In the genomic region with DNA sequence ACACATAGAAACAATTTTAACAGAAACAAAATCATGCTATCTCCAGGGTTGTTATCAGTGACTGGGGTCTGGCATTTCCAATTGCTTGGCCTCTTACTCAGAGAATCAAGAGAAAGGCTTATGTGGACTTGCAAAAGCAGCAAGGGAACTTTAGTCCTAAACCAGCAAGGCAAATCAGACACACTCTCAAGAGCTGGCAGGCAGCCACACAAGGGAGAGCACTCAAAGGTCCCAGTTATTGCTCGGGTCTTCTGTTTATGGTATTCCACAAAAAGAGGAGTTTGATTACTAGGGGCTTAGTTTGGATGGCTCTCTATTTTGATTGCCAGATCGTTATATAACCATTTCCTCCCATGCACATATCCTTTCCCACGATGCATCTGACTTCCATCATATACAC, we compare ENCODE assay signal across 18 mouse cellular contexts. TPM values are rescaled to one million over a fixed set of nuclear protein-coding genes. Genes with fewer than 3 reads are reported as not detected.
DNase-seq lines count a peak whose midpoint lies in the region; ATAC-seq and TF ChIP-seq lines count a peak whose summit lies in the region.
"Had no signal": no experiment of that assay in that cellular context is flagged by ENCODE, and none has a peak within 500 bp of the region (broad histone marks: within the 10 kb centered on the region; RNA-seq: fewer than 3 reads in every experiment).

No protein-coding gene starts in this region.

- H3K27me3 ChIP-seq in heart, embryonic 14.5 days (ENCODE audit: control insufficient read depth, insufficient read depth, low read length): no peaks in the 10 kb centered on the region
- H3K27me3 ChIP-seq in lung, embryonic 14.5 days (ENCODE audit: insufficient read depth, low read length): no peaks in the 10 kb centered on the region
- H3K27me3 ChIP-seq: embryonic facial prominence, embryonic 12.5 days; midbrain, embryonic 12.5 days; neural tube, embryonic 15.5 days had no signal

- H3K4me3 ChIP-seq in heart, embryonic 14.5 days (ENCODE audit: control insufficient read depth in 1 of 2, insufficient read depth in 1 of 2, low read depth in 1 of 2, low read length in 2 of 2): no peak overlapping the region
- H3K4me3 ChIP-seq in lung, embryonic 14.5 days (ENCODE audit: low read depth, low read length): no peak overlapping the region
- H3K4me3 ChIP-seq: embryonic facial prominence, embryonic 12.5 days; liver, embryonic 15.5 days; midbrain, embryonic 12.5 days; neural tube, embryonic 15.5 days had no signal

- no peak for DNase-seq in heart, postnatal 10 days
- peak; percentile 90 for DNase-seq in lung, embryonic 14.5 days
- no peak for DNase-seq in lung, postnatal 14 days
- peak; percentile 83 for DNase-seq in kidney, adult 9 months
- DNase-seq in lung, postnatal 4 days: peak; percentile 24 to 56
- no peak for DNase-seq in left cerebral cortex, adult 8-10 months (ENCODE audit: low spot score in 2 of 2)
- DNase-seq: adrenal gland, postnatal 14 days; cerebellum, adult 2 months; cerebellum, postnatal 25 days; gastrocnemius, postnatal 36 days; thymus, adult 2 months; thymus, postnatal 4 days had no signal

- 41% methylated on average over 3 of the region's 3 CpGs for WGBS in heart, embryonic 14.5 days
- 23% methylated on average over 3 of the region's 3 CpGs for whole genome bisulfite sequencing in lung, embryonic 14.5 days

- 0 out of 2 replicates have a peak overlapping the region, but pooled peaks have one; percentile 9 for H3K9ac ChIP-seq in heart, embryonic 14.5 days (ENCODE audit: low read length)
- H3K9ac ChIP-seq in lung, embryonic 14.5 days: no peak overlapping the region
- H3K9ac ChIP-seq: embryonic facial prominence, embryonic 12.5 days; liver, embryonic 15.5 days; midbrain, embryonic 12.5 days; neural tube, embryonic 15.5 days had no signal

- H3K9me3 ChIP-seq in heart, embryonic 14.5 days (ENCODE audit: control insufficient read depth, low read length): no peaks in the 10 kb centered on the region
- H3K9me3 ChIP-seq in lung, embryonic 14.5 days (ENCODE audit: low read depth, low read length): no peaks in the 10 kb centered on the region
- H3K9me3 ChIP-seq: embryonic facial prominence, embryonic 12.5 days; liver, embryonic 15.5 days; midbrain, embryonic 12.5 days; neural tube, embryonic 15.5 days had no signal

- TF ChIP-seq CTCF in lung, embryonic 14.5 days (IDR thresholded peaks at IDR 0.05; ENCODE audit: low read depth): no peak

- no peak overlapping the region for H3K27ac ChIP-seq in heart, embryonic 14.5 days (replicated peaks in 1 of 2; ENCODE audit: control insufficient read depth in 1 of 2, insufficient read depth in 1 of 2, low read depth in 2 of 2, low read length in 2 of 2)
- peak overlapping the region; percentile 55 for H3K27ac ChIP-seq in lung, embryonic 14.5 days (ENCODE audit: low read depth)
- H3K27ac ChIP-seq: embryonic facial prominence, embryonic 12.5 days; kidney, postnatal 0 days; liver, embryonic 15.5 days; midbrain, embryonic 12.5 days; neural tube, embryonic 15.5 days had no signal

- no peak for ATAC-seq in heart, embryonic 14.5 days (ENCODE audit: insufficient number of reproducible peaks, insufficient read depth, low FRiP score, low read depth)
- ATAC-seq in lung, embryonic 14.5 days (ENCODE audit: insufficient read depth): peak; percentile 33; the same call in 1 of the 2 replicates

- no peak overlapping the region for H3K4me2 ChIP-seq in heart, embryonic 14.5 days (ENCODE audit: low read length)
- no peak overlapping the region for H3K4me2 ChIP-seq in lung, embryonic 14.5 days
- H3K4me2 ChIP-seq: embryonic facial prominence, embryonic 12.5 days; liver, embryonic 15.5 days; midbrain, embryonic 12.5 days; neural tube, embryonic 15.5 days had no signal

- H3K4me1 ChIP-seq in heart, embryonic 14.5 days (ENCODE audit: control insufficient read depth in 2 of 2, insufficient read depth in 2 of 2, low read length in 2 of 2): peaks cover 13 to 28% of the 10 kb centered on the region in 2 experiments
- peaks cover 13% of the 10 kb centered on the region for H3K4me1 ChIP-seq in lung, embryonic 14.5 days (ENCODE audit: insufficient read depth)

- intact Hi-C loops in heart, postnatal 10 days (cut with DNase I): no loop called here

- H3K36me3 ChIP-seq in heart, embryonic 14.5 days (ENCODE audit: control insufficient read depth, insufficient read depth, low read length): no peaks in the 10 kb centered on the region
- no peaks in the 10 kb centered on the region for H3K36me3 ChIP-seq in lung, embryonic 14.5 days (ENCODE audit: insufficient read depth)
- H3K36me3 ChIP-seq: embryonic facial prominence, embryonic 12.5 days; liver, embryonic 15.5 days; midbrain, embryonic 12.5 days; neural tube, embryonic 15.5 days had no signal

RNA-seq across cellular contexts. Expression of gene Dusp6, which starts 38.8 kb away (rescaled TPM):
- polyA plus RNA-seq in heart, embryonic 14.5 days (2014; fragmentation: Nextera tagmentation; extraction: Ambion mirVana): 42.4 and 43.4 TPM in 2 replicates
- total RNA-seq in heart, postnatal 10 days (2021): 10 to 100 TPM; 29.2 to 38.3 TPM
- 73.4 and 76.8 TPM in 2 replicates for polyA plus RNA-seq in lung, embryonic 14.5 days (2014; fragmentation: Nextera tagmentation; extraction: Ambion mirVana)
- 10 to 100 TPM; 46.0 to 76.2 (median 60.7) TPM for total RNA-seq in left cerebral cortex, adult 8-10 months (2022)

Comparison
In these comparisons a context has a peak if more than half of its experiments do, and no peak if none do; other contexts are left out.
1. DNase-seq: peak in lung, embryonic 14.5 days (single experiment), kidney, adult 9 months (single experiment) and lung, postnatal 4 days (2 of 2); none in heart, postnatal 10 days (0 of 2), lung, postnatal 14 days (single experiment) and left cerebral cortex, adult 8-10 months (0 of 2).